Mouse (Mus musculus) E14TG2a.4 (cell line): ENCODE results near the gene Celf2.

ENCODE experiments used
- H3K27me3 ChIP-seq: 2 replicates; pipeline ENCODE4 v1.6.1; 2014; ENCODE audit warnings: low read length, control low read depth; ENCODE audit not compliant: insufficient read depth
- H3K36me3 ChIP-seq: 2 replicates; pipeline ENCODE4 v1.6.1; 2014; ENCODE audit warnings: low read length, control low read depth; ENCODE audit not compliant: insufficient read depth
- H3K4me1 ChIP-seq: replicated peaks from 2 replicates; pipeline ENCODE4 v1.6.1; 2014; ENCODE audit warnings: low read depth, low read length, control low read depth
- H3K4me3 ChIP-seq: replicated peaks from 2 replicates; pipeline ENCODE4 v1.5.1; 2014; ENCODE audit warnings: mild to moderate bottlenecking, low read length
- H3K9me3 ChIP-seq: 2 replicates; pipeline ENCODE4 v1.6.1; 2014; ENCODE audit warnings: low read length, control low read depth
- CTCF ChIP-seq: conservative IDR thresholded peaks from 2 replicates; pipeline ENCODE4 v1.5.1; 2014; ENCODE audit warnings: low read length
- NANOG ChIP-seq: IDR thresholded peaks from 2 replicates; pipeline ENCODE4 v1.6.1; 2014; ENCODE audit warnings: borderline replicate concordance, low read length, mixed read lengths
- POU5F1 ChIP-seq: IDR thresholded peaks from 2 replicates; pipeline ENCODE4 v1.6.1; 2014; ENCODE audit warnings: low read length, borderline replicate concordance

Celf2 gene

DNA sequence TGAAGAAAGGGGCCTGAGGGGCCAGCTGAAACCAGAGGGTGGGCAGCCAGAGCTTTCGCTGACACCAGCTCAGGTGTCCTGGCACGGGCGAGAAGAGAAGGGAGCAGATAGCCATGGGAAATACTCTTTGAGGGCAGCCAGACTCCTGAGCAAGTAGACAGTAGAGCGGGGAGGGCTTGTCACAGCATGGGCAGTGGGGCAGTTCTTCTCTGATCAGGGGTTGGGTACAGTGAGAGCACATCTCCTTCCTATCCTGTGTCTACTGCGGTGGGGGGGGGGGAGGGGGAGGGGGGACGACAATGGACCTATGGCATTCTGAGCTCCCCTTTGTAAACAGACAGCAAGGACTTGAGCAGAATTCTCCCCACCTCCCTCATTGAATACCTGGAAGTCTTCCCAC lies 968.5 kb downstream of the Celf2 start:
- TF ChIP-seq NANOG (no peak), CTCF (no peak), POU5F1 (no peak)
- no peak overlapping the region for H3K4me3 ChIP-seq
- H3K4me1 ChIP-seq: peaks cover 12% of the 10 kb centered on the region
- no peaks in the 10 kb centered on the region for H3K9me3 ChIP-seq
- H3K36me3 ChIP-seq: no peaks in the 10 kb centered on the region
- no peaks in the 10 kb centered on the region for H3K27me3 ChIP-seq

GRCm38 (mm10) chr2:6540092-6540491 lies 969.3 kb downstream of the Celf2 start:
- Histone ChIP-seq H3K4me1 (peaks cover 4% of the 10 kb centered on the region; the same call in 1 of the 2 replicates), H3K36me3 (no peaks in the 10 kb centered on the region), H3K4me3 (no peak overlapping the region), H3K9me3 (no peaks in the 10 kb centered on the region), H3K27me3 (no peaks in the 10 kb centered on the region)
- TF ChIP-seq CTCF (no peak), NANOG (no peak), POU5F1 (no peak)

GRCm38 (mm10) chr2:6538500-6538899 lies 970.9 kb downstream of the Celf2 start:
- Histone ChIP-seq H3K27me3 (no peaks in the 10 kb centered on the region), H3K4me3 (no peak overlapping the region), H3K4me1 (peaks cover 4% of the 10 kb centered on the region; the same call in 1 of the 2 replicates), H3K9me3 (no peaks in the 10 kb centered on the region), H3K36me3 (no peaks in the 10 kb centered on the region)
- TF ChIP-seq POU5F1 (no peak), NANOG (no peak), CTCF (no peak)

GRCm38 (mm10) chr2:6538031-6538430 lies 971.3 kb downstream of the Celf2 start:
- Histone ChIP-seq H3K27me3 (no peaks in the 10 kb centered on the region), H3K9me3 (no peaks in the 10 kb centered on the region), H3K4me1 (peaks cover 4% of the 10 kb centered on the region; the same call in 1 of the 2 replicates), H3K36me3 (no peaks in the 10 kb centered on the region), H3K4me3 (no peak overlapping the region)
- TF ChIP-seq POU5F1 (no peak), NANOG (no peak), CTCF (no peak)

- TF ChIP-seq NANOG (no peak), CTCF (no peak), POU5F1 (no peak)
- H3K9me3 ChIP-seq: no peaks in the 10 kb centered on the region
- no peak overlapping the region for H3K4me3 ChIP-seq
- no peaks in the 10 kb centered on the region for H3K27me3 ChIP-seq
- no peaks in the 10 kb centered on the region for H3K36me3 ChIP-seq
- peaks cover 4% of the 10 kb centered on the region; the same call in 1 of the 2 replicates for H3K4me1 ChIP-seq
Measured at GRCm38 (mm10) chr2:6537326-6537725, 972.0 kb downstream of the Celf2 start.

- Histone ChIP-seq H3K4me1 (peaks cover 4% of the 10 kb centered on the region; the same call in 1 of the 2 replicates), H3K4me3 (no peak overlapping the region), H3K36me3 (no peaks in the 10 kb centered on the region), H3K27me3 (no peaks in the 10 kb centered on the region), H3K9me3 (no peaks in the 10 kb centered on the region)
- TF ChIP-seq CTCF (no peak), POU5F1 (no peak), NANOG (no peak)
Measured at GRCm38 (mm10) chr2:6536372-6536771, 973.0 kb downstream of the Celf2 start.

- Histone ChIP-seq H3K9me3 (no peaks in the 10 kb centered on the region), H3K4me3 (no peak overlapping the region), H3K36me3 (no peaks in the 10 kb centered on the region), H3K4me1 (no peaks in the 10 kb centered on the region), H3K27me3 (no peaks in the 10 kb centered on the region)
- no peak for TF ChIP-seq CTCF
- TF ChIP-seq POU5F1: no peak
- no peak for TF ChIP-seq NANOG
Measured at GRCm38 (mm10) chr2:6532341-6532740, 977.0 kb downstream of the Celf2 start.

DNA sequence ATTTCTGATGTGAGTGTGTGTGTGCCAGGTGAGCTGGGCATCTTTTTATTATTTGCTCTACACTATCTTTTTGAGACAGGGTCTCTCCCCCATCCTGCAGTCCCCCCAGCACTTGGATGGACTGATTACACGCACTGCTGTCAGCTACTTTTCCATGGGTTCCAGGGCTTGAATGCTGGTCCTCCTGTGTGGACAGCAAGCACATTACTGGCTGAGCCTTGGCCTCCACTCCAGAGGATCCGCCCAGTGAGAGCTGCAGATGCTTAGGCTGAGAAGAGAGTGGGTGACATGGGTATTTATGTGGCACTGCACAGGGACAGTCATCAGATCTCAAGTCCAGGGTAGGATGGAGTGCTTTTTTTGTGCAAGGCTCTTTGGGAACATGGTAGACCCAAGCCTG lies 981.3 kb downstream of the Celf2 start:
- Histone ChIP-seq H3K27me3 (no peaks in the 10 kb centered on the region), H3K9me3 (no peaks in the 10 kb centered on the region), H3K4me3 (no peak overlapping the region), H3K4me1 (no peaks in the 10 kb centered on the region), H3K36me3 (no peaks in the 10 kb centered on the region)
- TF ChIP-seq CTCF: no peak
- TF ChIP-seq NANOG: no peak
- TF ChIP-seq POU5F1: no peak

GRCm38 (mm10) chr2:6526825-6527224 lies 982.5 kb downstream of the Celf2 start:
- Histone ChIP-seq H3K27me3 (no peaks in the 10 kb centered on the region), H3K36me3 (no peaks in the 10 kb centered on the region), H3K9me3 (no peaks in the 10 kb centered on the region), H3K4me3 (no peak overlapping the region), H3K4me1 (no peaks in the 10 kb centered on the region)
- TF ChIP-seq POU5F1 (no peak), NANOG (no peak), CTCF (no peak)
